Comparison of ENCODE assay signal across 20 mouse cellular contexts in genomic region chr6:104783891-104784290, GRCm38 (mm10).
DNase-seq lines count a peak whose midpoint lies in the region; ATAC-seq and TF ChIP-seq lines count a peak whose summit lies in the region.
"Had no signal": no experiment of that assay in that cellular context is flagged by ENCODE, and none has a peak within 500 bp of the region (broad histone marks: within the 10 kb centered on the region; RNA-seq: fewer than 3 reads in every experiment).

No protein-coding gene starts in this region.

- no peaks in the 10 kb centered on the region for H3K36me3 ChIP-seq in heart, embryonic 14.5 days (ENCODE audit: control insufficient read depth, insufficient read depth, low read length)
- H3K36me3 ChIP-seq in kidney, postnatal 0 days (ENCODE audit: insufficient read depth, low read length): no peaks in the 10 kb centered on the region
- H3K36me3 ChIP-seq in kidney, adult 2 months (ENCODE audit: control insufficient read depth, insufficient read depth, low read length): no peaks in the 10 kb centered on the region
- H3K36me3 ChIP-seq in midbrain, embryonic 16.5 days (ENCODE audit: control insufficient read depth, insufficient read depth, low read length): no peaks in the 10 kb centered on the region
- H3K36me3 ChIP-seq in midbrain, embryonic 10.5 days: no peaks in the 10 kb centered on the region
- no peaks in the 10 kb centered on the region for H3K36me3 ChIP-seq in limb, embryonic 13.5 days
- H3K36me3 ChIP-seq: heart, embryonic 13.5 days; hindbrain, embryonic 10.5 days had no signal

- no peak for DNase-seq in heart, adult 11 months
- DNase-seq in kidney, postnatal 0 days (ENCODE audit: low spot score): no peak
- DNase-seq in kidney, adult 2 months: no peak
- no peak for DNase-seq in midbrain, embryonic 10.5 days (ENCODE audit: low spot score)
- DNase-seq: adrenal gland, postnatal 14 days; cerebellum, adult 18-20 months; cerebellum, adult 9-11 months; cerebellum, postnatal 36 days; forebrain, postnatal 0 days; gastrocnemius, postnatal 14 days had no signal

- WGBS in heart, embryonic 14.5 days: 86% methylated on average over 3 of the region's 3 CpGs
- WGBS in kidney, postnatal 0 days: 89% methylated on average over 3 of the region's 3 CpGs
- 96% methylated on average over 3 of the region's 3 CpGs for WGBS in kidney, adult 2 months
- 96% methylated on average over 3 of the region's 3 CpGs for WGBS in midbrain, embryonic 16.5 days
- WGBS in midbrain, embryonic 10.5 days: 92% methylated on average over 3 of the region's 3 CpGs
- 89% methylated on average over 3 of the region's 3 CpGs for WGBS in limb, embryonic 13.5 days

- peak; percentile 17; the same call in 1 of the 2 replicates for ATAC-seq in heart, embryonic 14.5 days (ENCODE audit: insufficient number of reproducible peaks, insufficient read depth, low FRiP score, low read depth)
- peak; percentile 33; the same call in 1 of the 2 replicates for ATAC-seq in kidney, postnatal 0 days (replicated peaks; ENCODE audit: low FRiP score, low read depth)
- peak; percentile 36; the same call in 1 of the 2 replicates for ATAC-seq in midbrain, embryonic 16.5 days
- ATAC-seq in limb, embryonic 13.5 days (ENCODE audit: low FRiP score, low read depth): peak; percentile 24; the same call in 1 of the 2 replicates
- no peak for ATAC-seq in granulocyte monocyte progenitor cell, adult 5-6 weeks (replicated peaks; ENCODE audit: poor library complexity, severe bottlenecking)
- ATAC-seq: activated CD4-positive, CD25-positive, alpha-beta regulatory T cell, adult 4 months; forebrain, embryonic 13.5 days; forebrain, postnatal 0 days; hindbrain, embryonic 16.5 days; inflammation-experienced regulatory T-cells, adult 6 months had no signal

- H3K9me3 ChIP-seq in heart, embryonic 14.5 days (ENCODE audit: control insufficient read depth, low read length): no peaks in the 10 kb centered on the region
- no peaks in the 10 kb centered on the region for H3K9me3 ChIP-seq in kidney, postnatal 0 days (replicated peaks; ENCODE audit: low read length)
- no peaks in the 10 kb centered on the region for H3K9me3 ChIP-seq in midbrain, embryonic 16.5 days (replicated peaks; ENCODE audit: control insufficient read depth, low read length, poor library complexity, severe bottlenecking)
- H3K9me3 ChIP-seq in midbrain, embryonic 10.5 days (replicated peaks): no peaks in the 10 kb centered on the region
- H3K9me3 ChIP-seq in limb, embryonic 13.5 days: no peaks in the 10 kb centered on the region
- H3K9me3 ChIP-seq: forebrain, embryonic 13.5 days; heart, embryonic 13.5 days; hindbrain, embryonic 10.5 days had no signal

- no peak for TF ChIP-seq CTCF in kidney, postnatal 0 days (IDR thresholded peaks at IDR 0.05; ENCODE audit: low read depth)
- TF ChIP-seq CTCF in kidney, adult 2 months (conservative IDR thresholded peaks at IDR 0.05; ENCODE audit: insufficient read depth, insufficient read length, low read depth, low read length): no peak

- no peak overlapping the region for H3K4me3 ChIP-seq in heart, embryonic 14.5 days (ENCODE audit: control insufficient read depth in 1 of 2, insufficient read depth in 1 of 2, low read depth in 1 of 2, low read length in 2 of 2)
- H3K4me3 ChIP-seq in kidney, postnatal 0 days (replicated peaks; ENCODE audit: low read depth, low read length): no peak overlapping the region
- H3K4me3 ChIP-seq in kidney, adult 2 months (ENCODE audit: insufficient read depth, low read depth, low read length): no peak overlapping the region
- H3K4me3 ChIP-seq in midbrain, embryonic 16.5 days (ENCODE audit: low read depth, low read length): no peak overlapping the region
- H3K4me3 ChIP-seq in midbrain, embryonic 10.5 days: no peak overlapping the region
- no peak overlapping the region for H3K4me3 ChIP-seq in limb, embryonic 13.5 days
- H3K4me3 ChIP-seq: forebrain, embryonic 13.5 days; heart, embryonic 13.5 days; hindbrain, embryonic 10.5 days had no signal

- H3K27me3 ChIP-seq in heart, embryonic 14.5 days (ENCODE audit: control insufficient read depth, insufficient read depth, low read length): no peaks in the 10 kb centered on the region
- H3K27me3 ChIP-seq in kidney, postnatal 0 days (ENCODE audit: insufficient read depth, low read length): no peaks in the 10 kb centered on the region
- no peaks in the 10 kb centered on the region for H3K27me3 ChIP-seq in kidney, adult 2 months (replicated peaks; ENCODE audit: control insufficient read depth, insufficient read depth, low read length)
- H3K27me3 ChIP-seq in midbrain, embryonic 16.5 days (ENCODE audit: control insufficient read depth, insufficient read depth, low read depth, low read length): no peaks in the 10 kb centered on the region
- H3K27me3 ChIP-seq in midbrain, embryonic 10.5 days (ENCODE audit: low read depth, poor library complexity, severe bottlenecking): no peaks in the 10 kb centered on the region
- H3K27me3 ChIP-seq in limb, embryonic 13.5 days: no peaks in the 10 kb centered on the region
- H3K27me3 ChIP-seq: forebrain, embryonic 13.5 days; heart, embryonic 13.5 days had no signal

- no peak overlapping the region for H3K4me2 ChIP-seq in heart, embryonic 14.5 days (ENCODE audit: low read length)
- H3K4me2 ChIP-seq in kidney, postnatal 0 days (ENCODE audit: low read length): no peak overlapping the region
- H3K4me2 ChIP-seq in midbrain, embryonic 16.5 days (ENCODE audit: low read length): no peak overlapping the region
- H3K4me2 ChIP-seq in limb, embryonic 13.5 days (replicated peaks): no peak overlapping the region
- H3K4me2 ChIP-seq: forebrain, embryonic 13.5 days; heart, embryonic 13.5 days had no signal

- H3K4me1 ChIP-seq in heart, embryonic 14.5 days (ENCODE audit: control insufficient read depth in 2 of 2, insufficient read depth in 2 of 2, low read length in 2 of 2): no peaks in the 10 kb centered on the region
- H3K4me1 ChIP-seq in kidney, postnatal 0 days (replicated peaks; ENCODE audit: insufficient read depth, low read length): no peaks in the 10 kb centered on the region
- no peaks in the 10 kb centered on the region for H3K4me1 ChIP-seq in kidney, adult 2 months (ENCODE audit: control insufficient read depth, insufficient read depth, low read length)
- H3K4me1 ChIP-seq in midbrain, embryonic 16.5 days (ENCODE audit: control insufficient read depth, insufficient read depth, low read length): no peaks in the 10 kb centered on the region
- no peaks in the 10 kb centered on the region for H3K4me1 ChIP-seq in midbrain, embryonic 10.5 days
- no peaks in the 10 kb centered on the region for H3K4me1 ChIP-seq in limb, embryonic 13.5 days
- H3K4me1 ChIP-seq: forebrain, embryonic 13.5 days; heart, embryonic 13.5 days; hindbrain, embryonic 10.5 days had no signal

- no peak overlapping the region for H3K9ac ChIP-seq in heart, embryonic 14.5 days (ENCODE audit: low read length)
- no peak overlapping the region for H3K9ac ChIP-seq in kidney, postnatal 0 days (ENCODE audit: low read depth, low read length)
- H3K9ac ChIP-seq in midbrain, embryonic 16.5 days (ENCODE audit: low read depth, low read length): no peak overlapping the region
- no peak overlapping the region for H3K9ac ChIP-seq in limb, embryonic 13.5 days
- H3K9ac ChIP-seq: forebrain, embryonic 13.5 days; forebrain, postnatal 0 days; heart, embryonic 13.5 days had no signal

- no peak for TF ChIP-seq POLR2A in kidney, adult 2 months (IDR thresholded peaks at IDR 0.05; ENCODE audit: low read depth, low read length)

- H3K27ac ChIP-seq in heart, embryonic 14.5 days (replicated peaks in 1 of 2; ENCODE audit: control insufficient read depth in 1 of 2, insufficient read depth in 1 of 2, low read depth in 2 of 2, low read length in 2 of 2): no peak overlapping the region
- H3K27ac ChIP-seq in kidney, postnatal 0 days: no peak overlapping the region
- no peak overlapping the region for H3K27ac ChIP-seq in kidney, adult 2 months (ENCODE audit: insufficient read depth, low read depth, low read length)
- no peak overlapping the region for H3K27ac ChIP-seq in midbrain, embryonic 16.5 days (ENCODE audit: low read length)
- H3K27ac ChIP-seq in midbrain, embryonic 10.5 days (replicated peaks): no peak overlapping the region
- H3K27ac ChIP-seq in limb, embryonic 13.5 days: no peak overlapping the region
- H3K27ac ChIP-seq: forebrain, embryonic 13.5 days; heart, embryonic 13.5 days; hindbrain, embryonic 10.5 days had no signal
